Mouse (Mus musculus) liver, embryonic 15.5 days (tissue): ENCODE results near the gene Psme2. TPM values are rescaled to one million over a fixed set of nuclear protein-coding genes. Genes with fewer than 3 reads are reported as not detected.
A peak's percentile ranks its signal among the peaks of the same experiment; 100 is the strongest.

Experiments
- ATAC-seq: fragments of 200-750 bp; cut with Nextera tagmentation; 2 replicates; pipeline ENCODE4 v1.8.0; 2017; ENCODE audit warnings: moderate number of reproducible peaks, mild to moderate bottlenecking, moderate library complexity; ENCODE audit not compliant: insufficient read depth
- H3K27ac ChIP-seq: fragments of 300-500 bp; sonication (generic); replicated peaks from 2 replicates; pipeline ENCODE4 v1.5.1; 2015; ENCODE audit warnings: mild to moderate bottlenecking, inconsistent platforms
- H3K27me3 ChIP-seq: fragments of 300-500 bp; sonication (generic); 2 replicates; pipeline ENCODE4 v1.6.1; 2015; ENCODE audit warnings: mild to moderate bottlenecking, inconsistent platforms
- H3K36me3 ChIP-seq: fragments of 300-500 bp; sonication (generic); replicated peaks from 2 replicates; pipeline ENCODE4 v1.6.1; 2015; ENCODE audit warnings: moderate library complexity, mild to moderate bottlenecking, inconsistent platforms
- H3K4me1 ChIP-seq: fragments of 300-500 bp; sonication (generic); replicated peaks from 2 replicates; pipeline ENCODE4 v1.6.1; 2015; ENCODE audit warnings: inconsistent platforms
- H3K4me2 ChIP-seq: fragments of 300-500 bp; sonication (generic); 2 replicates; pipeline ENCODE4 v1.6.1; 2015; ENCODE audit warnings: moderate library complexity, mild to moderate bottlenecking, inconsistent platforms
- H3K4me3 ChIP-seq: fragments of 300-500 bp; sonication (generic); replicated peaks from 2 replicates; pipeline ENCODE4 v1.5.1; 2015; ENCODE audit warnings: mild to moderate bottlenecking, inconsistent platforms
- H3K9ac ChIP-seq: fragments of 300-500 bp; sonication (generic); 2 replicates; pipeline ENCODE4 v1.6.1; 2015; ENCODE audit warnings: moderate library complexity, mild to moderate bottlenecking, inconsistent platforms
- H3K9me3 ChIP-seq: fragments of 300-500 bp; sonication (generic); replicated peaks from 2 replicates; pipeline ENCODE4 v1.6.1; 2016; ENCODE audit warnings: inconsistent platforms
- WGBS: fragments of 180-500 bp; shearing (Covaris S2); methylation state at CpG from one replicate; pipeline ENCODE4 v1.1.7; 2015; ENCODE audit warnings: mixed read lengths; ENCODE audit not compliant: insufficient replicate concordance; 5-methylcytosine and 5-hydroxymethylcytosine counted together
- polyA plus RNA-seq: library from polyadenylated mRNA; unstranded; fragments of >200 nt; fragmentation: Nextera tagmentation; extraction: Ambion mirVana; gene quantifications from 2 replicates; pipeline ENCODE4 v1.2.1, GENCODE M21; 2015

Gene Psme2
- polyA plus RNA-seq, 1 experiment from 2014 or later, result 191 TPM

DNA sequence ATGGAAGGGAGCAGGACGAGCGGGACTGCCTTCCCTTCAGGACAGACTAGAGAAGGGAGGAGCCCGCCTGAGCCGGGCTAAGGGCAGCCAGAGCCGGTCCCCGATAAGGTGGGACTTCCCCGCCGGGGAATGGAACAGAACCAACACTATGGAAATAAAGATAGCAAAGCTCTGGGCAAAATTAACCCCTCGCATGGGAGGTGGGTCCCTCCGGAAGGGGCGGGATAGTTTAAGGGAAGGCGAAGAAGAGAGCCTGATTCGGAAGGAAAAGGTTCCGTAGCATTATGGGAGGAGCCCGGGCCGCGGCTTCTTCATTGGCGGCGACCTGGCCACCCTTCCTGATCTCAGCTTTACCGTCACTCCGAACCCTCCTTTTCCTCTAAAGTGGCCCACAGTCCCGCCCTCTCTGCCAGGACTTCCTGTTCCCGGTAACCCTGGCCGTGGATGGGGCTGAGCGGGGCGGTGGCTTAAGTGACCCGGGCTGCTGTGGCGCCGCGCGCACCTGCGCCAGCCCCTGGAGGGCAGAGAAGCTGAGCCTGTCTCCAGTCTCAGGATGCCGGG, 498 bp upstream of the Psme2 start, which contains the start of gene Rnf31:
Rnf31 (plus strand) TSS at position 378 of the 561 bp plus-strand sequence.
- peak; percentile 90 for ATAC-seq
- Histone ChIP-seq H3K9me3 (no peaks in the 10 kb centered on the region), H3K27ac (peak within 1 kb of the TSS; percentile 99), H3K9ac (peak within 1 kb of the TSS; percentile 96), H3K4me2 (peak within 1 kb of the TSS; percentile 94), H3K27me3 (no peaks in the 10 kb centered on the region), H3K36me3 (peaks cover 45% of the 10 kb centered on the region), H3K4me1 (peaks cover 53% of the 10 kb centered on the region), H3K4me3 (peak within 1 kb of the TSS; percentile 93)
- 0% methylated on average over 33 of the region's 33 CpGs for WGBS

DNA sequence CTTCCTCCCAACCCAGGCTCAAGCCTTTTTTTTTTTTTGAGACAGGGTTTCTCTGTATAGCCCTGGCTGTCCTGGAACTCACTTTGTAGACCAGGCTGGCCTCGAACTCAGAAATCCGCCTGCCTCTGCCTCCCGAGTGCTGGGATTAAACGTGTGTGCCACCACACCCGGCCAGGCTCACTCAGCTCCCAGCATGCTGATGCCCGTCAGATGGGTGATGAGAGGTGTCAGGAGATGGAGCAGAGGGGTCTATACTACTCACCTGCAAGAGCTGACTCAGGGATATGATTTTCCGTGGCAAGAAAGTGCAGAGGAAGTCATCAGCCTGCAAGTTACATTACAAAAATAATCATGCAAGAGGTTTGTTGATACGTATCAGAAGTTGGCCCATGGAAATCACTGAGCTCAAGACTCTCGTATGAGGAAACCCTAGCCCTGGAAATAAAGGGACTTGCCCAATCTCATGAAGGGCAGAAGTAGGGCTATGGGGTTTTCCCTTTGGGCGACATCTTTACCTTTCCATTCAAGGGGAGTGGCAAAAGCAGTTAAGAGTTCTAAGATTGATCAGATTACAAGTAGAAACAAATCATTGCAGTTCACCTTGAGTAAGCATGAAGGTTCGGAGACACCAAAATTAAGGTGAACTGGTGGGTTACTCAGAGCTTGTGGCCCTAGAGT, 1.0 kb downstream of the Psme2 start:
- H3K4me3 ChIP-seq, result peak overlapping the region; percentile 93
- peak overlapping the region; percentile 96 for H3K9ac ChIP-seq
- H3K4me2 ChIP-seq, result peak overlapping the region; percentile 94
- 67% methylated on average over 11 of the region's 11 CpGs for WGBS
- peaks cover 30% of the 10 kb centered on the region for H3K36me3 ChIP-seq
- peaks cover 66% of the 10 kb centered on the region for H3K4me1 ChIP-seq
- no peaks in the 10 kb centered on the region for H3K27me3 ChIP-seq
- H3K27ac ChIP-seq, result peak overlapping the region; percentile 99
- no peaks in the 10 kb centered on the region for H3K9me3 ChIP-seq
- no peak for ATAC-seq

DNA sequence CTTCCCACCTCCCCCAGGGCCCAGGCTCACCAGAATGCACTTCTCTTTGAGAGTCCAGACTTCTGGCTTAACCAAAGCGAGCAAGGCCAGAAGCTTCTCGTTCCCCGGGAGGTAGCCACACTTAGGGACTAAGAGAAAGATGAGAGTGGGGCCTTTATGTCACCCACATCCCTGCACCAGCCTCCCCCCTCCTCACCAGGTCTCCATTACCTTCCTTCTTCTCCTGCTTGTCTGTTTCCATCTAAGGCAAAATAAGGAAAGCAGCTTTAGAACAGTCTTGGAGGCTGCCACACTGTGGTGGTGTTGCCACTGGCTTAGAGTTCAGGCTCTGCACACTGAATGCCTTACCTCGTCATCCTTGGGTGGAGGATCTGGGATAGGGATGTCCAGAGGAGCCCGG, 1.6 kb downstream of the Psme2 start:
- Histone ChIP-seq H3K36me3 (peaks cover 23% of the 10 kb centered on the region), H3K4me1 (peaks cover 71% of the 10 kb centered on the region), H3K9ac (no peak overlapping the region; the same call in 1 of the 2 replicates), H3K9me3 (no peaks in the 10 kb centered on the region), H3K4me2 (peak overlapping the region; percentile 94; the same call in 1 of the 2 replicates), H3K4me3 (no peak overlapping the region), H3K27me3 (no peaks in the 10 kb centered on the region), H3K27ac (no peak overlapping the region)
- no peak for ATAC-seq
- WGBS, result 91% methylated on average over 5 of the region's 5 CpGs

DNA sequence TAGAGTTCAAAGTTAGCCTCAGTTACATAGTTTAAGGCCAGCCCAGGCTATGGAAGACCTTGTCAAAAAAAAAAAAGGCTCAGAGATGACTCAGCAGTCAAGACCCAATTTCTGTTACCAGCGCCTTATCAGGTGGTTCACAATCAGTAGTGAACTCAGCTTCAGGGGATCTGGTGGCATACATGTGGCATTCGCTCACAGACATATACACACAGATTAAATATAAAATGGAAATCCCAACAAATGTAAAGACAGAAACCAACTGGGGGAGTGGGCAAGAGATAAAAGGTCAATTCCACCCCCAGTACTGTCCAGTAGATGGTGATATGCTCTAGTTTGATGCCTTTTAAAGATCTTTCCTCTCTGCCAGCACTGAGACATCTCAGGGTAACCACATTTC, 4.8 kb downstream of the Psme2 start:
- H3K4me2 ChIP-seq, result peak overlapping the region; percentile 94
- WGBS, result 16% methylated on average over 2 of the region's 2 CpGs
- peak overlapping the region; percentile 74 for H3K9ac ChIP-seq
- peaks cover 67% of the 10 kb centered on the region for H3K4me1 ChIP-seq
- peak overlapping the region; percentile 98 for H3K27ac ChIP-seq
- no peaks in the 10 kb centered on the region for H3K9me3 ChIP-seq
- peak; percentile 32 for ATAC-seq
- H3K36me3 ChIP-seq, result peaks cover 34% of the 10 kb centered on the region
- H3K27me3 ChIP-seq, result no peaks in the 10 kb centered on the region
- peak overlapping the region; percentile 75 for H3K4me3 ChIP-seq

DNA sequence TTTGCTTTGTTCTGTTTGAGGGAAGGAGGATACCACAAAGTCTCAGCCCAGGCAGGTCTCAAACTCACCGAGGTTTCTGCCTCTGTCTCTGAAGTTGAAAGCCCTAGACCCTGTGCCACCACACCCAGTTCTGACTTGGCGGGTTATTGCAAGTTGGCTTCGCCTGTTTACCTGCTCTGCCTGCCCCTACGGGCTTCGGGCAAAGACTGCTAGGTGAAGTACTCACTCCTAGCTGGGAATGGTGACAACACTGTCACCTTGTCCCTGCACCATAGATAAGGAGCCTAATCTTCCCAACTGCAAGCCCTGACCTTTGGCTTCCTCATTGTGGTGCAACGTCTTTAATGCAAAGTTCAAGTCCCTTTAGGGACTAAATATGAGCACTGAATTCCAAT, 5.3 kb downstream of the Psme2 start:
- Histone ChIP-seq H3K27ac (peak overlapping the region; percentile 98), H3K36me3 (peaks cover 39% of the 10 kb centered on the region), H3K27me3 (no peaks in the 10 kb centered on the region), H3K4me2 (peak overlapping the region; percentile 94), H3K4me3 (peak overlapping the region; percentile 75), H3K4me1 (peaks cover 69% of the 10 kb centered on the region), H3K9me3 (no peaks in the 10 kb centered on the region), H3K9ac (peak overlapping the region; percentile 74)
- WGBS, result 9% methylated on average over 6 of the region's 6 CpGs
- peak; percentile 65 for ATAC-seq

DNA sequence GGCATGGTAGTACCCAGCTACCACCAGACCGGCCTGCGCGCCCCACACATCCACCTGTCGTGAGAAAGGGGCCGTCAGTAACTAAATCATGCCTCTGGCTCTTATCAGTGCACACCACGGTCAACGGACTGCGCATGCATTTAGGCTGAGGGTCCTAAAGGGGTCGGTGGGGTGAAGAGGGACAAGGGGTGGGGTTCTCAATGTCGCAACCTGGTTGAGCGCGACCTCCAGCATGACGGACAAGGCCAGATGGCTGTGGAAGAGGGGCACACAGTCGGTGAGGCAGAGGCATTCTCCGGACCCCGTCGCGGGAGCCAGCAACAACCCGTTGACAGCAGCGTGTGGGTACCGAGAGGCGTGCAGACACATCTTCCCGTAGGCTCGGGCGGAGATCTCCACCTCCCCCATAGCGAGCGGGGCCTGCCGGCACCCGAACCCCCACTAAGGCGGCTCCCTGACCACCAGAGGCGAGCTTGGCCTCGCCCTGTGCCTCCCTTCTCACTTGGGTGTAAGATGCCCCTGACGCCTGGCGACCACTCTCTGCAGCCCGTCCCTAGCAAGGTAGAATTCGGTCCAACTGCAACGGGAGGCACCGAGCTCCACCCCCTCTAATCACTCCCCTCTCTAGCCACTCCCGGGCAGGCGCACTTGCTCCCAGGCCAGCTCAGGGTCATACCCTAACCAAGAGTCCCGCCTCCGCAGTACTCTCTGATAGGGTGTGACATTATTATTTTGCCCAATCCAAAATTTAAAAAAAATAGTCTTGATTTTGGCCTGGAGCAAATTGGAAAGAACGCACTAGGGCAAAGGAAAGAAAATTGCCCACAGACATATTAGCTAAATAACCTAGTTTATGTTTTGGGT, 6.0 kb downstream of the Psme2 start, which contains the start of gene Emc9:
Emc9 (minus strand) TSS at position 601 of the 864 bp plus-strand sequence.
- ATAC-seq, result peak; percentile 96
- peak within 1 kb of the TSS; percentile 75 for H3K4me3 ChIP-seq
- H3K27me3 ChIP-seq, result no peaks in the 10 kb centered on the region
- H3K4me2 ChIP-seq, result peak within 1 kb of the TSS; percentile 94
- H3K9ac ChIP-seq, result peak within 1 kb of the TSS; percentile 74
- H3K9me3 ChIP-seq, result no peaks in the 10 kb centered on the region
- H3K27ac ChIP-seq, result peak within 1 kb of the TSS; percentile 98
- under 1% methylated on average over 43 of the region's 43 CpGs for WGBS
- H3K4me1 ChIP-seq, result peaks cover 63% of the 10 kb centered on the region
- peaks cover 46% of the 10 kb centered on the region for H3K36me3 ChIP-seq

DNA sequence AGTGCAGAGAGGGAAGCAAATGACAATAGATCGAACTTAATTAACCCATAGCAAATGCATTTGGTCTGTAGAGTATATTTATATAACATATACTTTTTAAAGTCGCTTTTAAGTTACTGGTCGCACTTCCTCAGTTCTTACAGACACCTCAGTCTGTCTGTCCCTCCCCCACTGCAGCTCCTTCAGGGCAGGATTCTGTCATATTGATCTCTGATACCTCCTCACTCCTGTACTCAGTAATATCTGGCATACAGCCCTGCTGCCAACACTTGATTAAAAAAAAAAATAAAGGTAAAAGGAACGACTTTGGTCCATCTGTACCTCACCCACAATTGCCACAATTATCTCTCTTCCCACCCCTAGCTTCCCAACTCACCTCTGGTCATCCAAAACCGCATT, 6.6 kb downstream of the Psme2 start:
- H3K27ac ChIP-seq, result peak overlapping the region; percentile 98
- peak overlapping the region; percentile 75 for H3K4me3 ChIP-seq
- H3K27me3 ChIP-seq, result no peaks in the 10 kb centered on the region
- ATAC-seq, result no peak
- H3K9ac ChIP-seq, result peak overlapping the region; percentile 74
- H3K36me3 ChIP-seq, result peaks cover 48% of the 10 kb centered on the region
- H3K4me2 ChIP-seq, result peak overlapping the region; percentile 94
- WGBS, result 18% methylated on average over 5 of the region's 5 CpGs
- no peaks in the 10 kb centered on the region for H3K9me3 ChIP-seq
- peaks cover 61% of the 10 kb centered on the region for H3K4me1 ChIP-seq

DNA sequence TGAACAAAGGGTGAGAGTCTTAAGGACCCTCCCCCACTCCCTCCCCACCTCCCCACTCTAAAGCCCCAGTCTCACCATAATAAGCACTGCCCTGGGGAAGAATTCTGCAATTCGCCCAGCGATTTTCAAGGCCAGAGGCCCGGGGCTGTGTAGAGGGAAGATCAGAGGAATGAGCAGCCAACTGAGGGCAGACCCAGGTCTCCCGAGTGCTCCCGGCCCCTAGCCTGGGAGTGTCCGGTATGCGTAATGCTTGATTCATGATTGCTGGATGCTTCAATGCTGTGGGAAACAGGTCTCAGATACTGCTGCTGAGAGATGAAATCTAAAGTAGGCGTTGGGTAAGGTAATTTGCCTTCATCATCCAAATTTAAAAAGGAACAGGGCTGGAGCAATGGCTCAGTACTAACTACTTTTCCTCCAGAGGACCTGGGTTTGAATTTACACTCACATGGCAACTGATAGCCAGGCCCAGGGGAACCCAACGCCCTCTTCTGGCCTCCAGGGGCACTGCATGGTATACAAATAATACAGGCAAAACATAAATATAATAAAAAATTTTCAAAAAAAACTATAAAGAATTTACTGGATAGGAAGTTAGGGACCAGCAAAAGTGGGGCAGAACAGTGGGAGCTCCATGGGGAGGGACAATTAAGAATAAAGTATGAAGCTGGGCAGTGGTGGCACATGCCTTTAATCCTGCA, 8.8 kb downstream of the Psme2 start:
- no peak overlapping the region for H3K9ac ChIP-seq
- H3K4me1 ChIP-seq, result peaks cover 72% of the 10 kb centered on the region
- WGBS, result 73% methylated on average over 9 of the region's 9 CpGs
- no peak overlapping the region for H3K4me2 ChIP-seq
- H3K9me3 ChIP-seq, result no peaks in the 10 kb centered on the region
- H3K27ac ChIP-seq, result 0 out of 2 replicates have a peak overlapping the region, but pooled peaks have one; percentile 10
- no peak for ATAC-seq
- no peaks in the 10 kb centered on the region for H3K27me3 ChIP-seq
- H3K4me3 ChIP-seq, result no peak overlapping the region
- peaks cover 31% of the 10 kb centered on the region for H3K36me3 ChIP-seq

DNA sequence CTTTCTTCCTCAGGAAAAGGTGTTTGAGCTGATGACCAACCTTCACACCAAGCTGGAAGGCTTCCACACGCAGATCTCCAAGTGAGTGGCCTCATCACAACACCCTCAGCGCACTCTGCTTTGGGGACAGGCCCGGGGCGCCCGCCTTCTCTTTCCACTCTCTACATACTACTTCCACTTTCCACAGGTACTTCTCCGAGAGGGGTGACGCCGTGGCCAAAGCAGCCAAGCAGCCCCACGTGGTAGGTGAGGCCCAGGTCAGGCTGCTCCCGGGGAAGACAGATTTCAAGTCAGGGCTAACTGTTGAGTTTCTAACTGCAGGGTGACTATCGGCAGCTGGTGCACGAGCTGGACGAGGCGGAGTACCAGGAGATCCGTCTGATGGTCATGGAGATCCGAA, 10.2 kb downstream of the Psme2 start:
- no peak overlapping the region for H3K4me2 ChIP-seq
- no peak for ATAC-seq
- H3K27ac ChIP-seq, result no peak overlapping the region
- peaks cover 66% of the 10 kb centered on the region for H3K4me1 ChIP-seq
- no peak overlapping the region for H3K4me3 ChIP-seq
- peaks cover 29% of the 10 kb centered on the region for H3K36me3 ChIP-seq
- H3K9ac ChIP-seq, result no peak overlapping the region
- 88% methylated on average over 16 of the region's 16 CpGs for WGBS
- no peaks in the 10 kb centered on the region for H3K27me3 ChIP-seq
- H3K9me3 ChIP-seq, result no peaks in the 10 kb centered on the region
